Mouse (Mus musculus): ENCODE measurements around the gene Zfp292. TPM values are rescaled to one million over a fixed set of nuclear protein-coding genes. Genes with fewer than 3 reads are reported as not detected.
"Not testable (repeated sequence)": the region's sequence is repeated elsewhere in the genome, so short reads cannot be mapped to it uniquely, and the experiment has no call there.

Zfp292 gene
- 23.1 and 24.8 TPM in 2 replicates for polyA plus RNA-seq (2015; fragmentation: Nextera tagmentation; extraction: Ambion mirVana)

DNA sequence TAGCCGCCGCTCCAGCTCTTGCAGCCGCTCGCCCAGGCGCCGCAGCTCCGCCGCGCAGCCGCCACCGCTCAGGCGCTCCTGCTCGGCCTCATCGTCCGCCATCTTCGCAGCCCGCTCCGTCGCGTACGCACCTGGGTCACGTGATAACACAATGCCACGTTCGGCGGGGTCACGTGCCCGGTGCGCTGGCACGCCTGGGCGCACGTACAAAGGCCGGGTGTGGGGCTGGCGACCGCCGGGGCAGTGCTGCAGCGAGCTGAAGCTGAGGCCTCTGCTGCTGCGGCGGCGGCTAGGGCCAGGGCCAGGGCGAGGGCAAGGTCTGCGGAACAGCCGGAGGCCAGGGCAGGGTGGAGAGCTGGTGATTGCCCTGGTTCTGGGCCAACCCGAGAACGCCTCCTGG, at the start of gene Zfp292:
Gene Zfp292 (minus strand): TSS at position 143 of the 400 bp plus-strand sequence.
- Histone ChIP-seq H3K4me3 (peak within 1 kb of the TSS; percentile 74), H3K9me3 (no peaks in the 10 kb centered on the region), H3K36me3 (0 out of 2 replicates have a peak, but pooled peaks cover 4% of the 10 kb centered on the region), H3K27ac (replicated peaks) (peak within 1 kb of the TSS; percentile 98), H3K4me1 (replicated peaks) (peaks cover 39% of the 10 kb centered on the region), H3K4me2 (peak within 1 kb of the TSS; percentile 81), H3K27me3 (no peaks in the 10 kb centered on the region), H3K9ac (peak within 1 kb of the TSS; percentile 92)
- peak; percentile 94 for ATAC-seq (ENCODE audit: low FRiP score, low read depth)
- under 1% methylated on average over 34 of the region's 44 CpGs for WGBS

DNA sequence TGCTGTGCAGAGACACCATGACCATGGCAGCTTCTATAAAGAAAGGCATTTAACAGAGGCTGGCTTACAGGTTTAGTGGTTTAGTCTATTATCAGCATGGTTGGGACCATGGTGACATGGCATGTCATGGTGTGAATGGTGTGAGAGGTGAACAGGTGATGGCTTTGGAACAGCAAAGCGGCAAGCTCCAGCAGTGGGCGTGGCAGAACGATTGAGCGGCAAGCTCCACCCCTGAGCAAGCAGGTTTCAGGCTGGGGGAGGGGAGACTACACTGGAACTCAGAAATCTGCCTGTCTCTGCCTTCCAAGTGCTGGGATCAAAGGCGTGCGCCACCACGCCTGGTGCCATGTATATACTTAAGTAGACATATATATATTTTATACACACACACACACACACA, 45.6 kb upstream of the Zfp292 start:
- H3K4me3 ChIP-seq; ATAC-seq (ENCODE audit: low FRiP score, low read depth); H3K27me3 ChIP-seq; H3K27ac ChIP-seq (replicated peaks); H3K9ac ChIP-seq; H3K4me2 ChIP-seq; H3K9me3 ChIP-seq; H3K4me1 ChIP-seq (replicated peaks); H3K36me3 ChIP-seq: not testable (repeated sequence)
- 78% methylated on average over 7 of the region's 7 CpGs for WGBS

DNA sequence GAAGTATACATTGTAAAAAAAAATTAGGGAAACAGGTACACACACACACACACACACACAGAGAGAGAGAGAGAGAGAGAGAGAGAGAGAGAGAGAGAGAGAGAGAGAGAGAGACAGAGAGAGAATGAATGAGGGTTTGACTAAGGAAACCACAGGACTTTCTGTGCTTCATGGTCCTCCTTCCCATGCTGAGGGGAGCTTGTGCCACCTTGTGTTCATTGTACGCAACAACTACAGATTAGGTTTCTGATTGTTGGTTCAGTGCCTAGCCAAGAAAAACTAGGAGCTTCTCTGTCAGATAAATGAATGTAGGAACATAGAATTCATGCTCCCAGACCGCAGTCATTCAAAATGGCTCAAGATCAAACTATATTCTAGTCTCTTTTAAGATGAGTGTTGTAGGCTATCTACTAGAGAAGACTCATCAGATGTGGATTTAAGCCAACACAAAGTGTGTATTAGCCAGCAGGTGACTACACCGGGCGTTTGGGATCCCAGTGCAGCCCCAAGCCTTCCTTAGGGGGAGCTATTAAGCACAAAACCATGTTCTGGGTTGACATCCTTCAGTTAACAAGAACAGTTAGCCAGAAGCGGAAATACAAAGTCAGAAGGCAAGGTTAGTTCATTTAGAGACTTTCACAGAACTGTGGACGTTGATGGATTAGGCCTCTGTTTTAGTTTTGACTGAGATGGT, 39.6 kb upstream of the Zfp292 start:
- 64% methylated on average over 6 of the region's 6 CpGs for WGBS
- H3K4me2 ChIP-seq, result no peak overlapping the region
- ATAC-seq (ENCODE audit: low FRiP score, low read depth), result peak; percentile 66; the same call in 1 of the 2 replicates
- H3K9me3 ChIP-seq, result no peaks in the 10 kb centered on the region
- no peak overlapping the region for H3K27ac ChIP-seq (replicated peaks)
- no peak overlapping the region for H3K4me3 ChIP-seq
- no peaks in the 10 kb centered on the region for H3K4me1 ChIP-seq (replicated peaks)
- no peak overlapping the region for H3K9ac ChIP-seq
- no peaks in the 10 kb centered on the region for H3K36me3 ChIP-seq
- no peaks in the 10 kb centered on the region for H3K27me3 ChIP-seq

DNA sequence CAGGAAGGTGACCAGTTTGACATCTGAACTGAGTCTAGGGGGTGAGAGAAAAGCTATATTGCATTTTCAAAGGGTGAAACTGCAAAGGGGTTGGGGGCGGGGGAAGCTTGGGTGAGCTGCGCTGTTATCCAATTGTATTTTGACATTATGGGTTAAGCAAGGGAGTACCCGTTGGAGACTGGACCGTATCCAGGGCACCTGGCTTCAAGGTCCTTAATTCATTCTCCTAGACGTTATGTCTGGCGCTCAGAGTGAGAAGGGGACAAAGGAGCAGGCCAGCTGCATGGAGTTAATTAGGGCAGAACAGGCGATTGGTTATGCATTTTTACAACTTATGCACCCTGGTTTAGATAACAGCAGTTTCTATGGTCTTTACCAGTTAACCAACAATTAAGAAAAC, 34.6 kb upstream of the Zfp292 start:
- 48% methylated on average over 7 of the region's 7 CpGs for whole genome bisulfite sequencing
- Histone ChIP-seq H3K27me3 (no peaks in the 10 kb centered on the region), H3K4me3 (no peak overlapping the region), H3K4me1 (replicated peaks) (no peaks in the 10 kb centered on the region), H3K9ac (no peak overlapping the region), H3K27ac (replicated peaks) (no peak overlapping the region), H3K9me3 (no peaks in the 10 kb centered on the region), H3K36me3 (no peaks in the 10 kb centered on the region), H3K4me2 (no peak overlapping the region)
- no peak for ATAC-seq (ENCODE audit: low FRiP score, low read depth)

- Histone ChIP-seq H3K4me3 (no peak overlapping the region), H3K9ac (no peak overlapping the region), H3K9me3 (no peaks in the 10 kb centered on the region), H3K27ac (replicated peaks) (no peak overlapping the region), H3K4me2 (no peak overlapping the region), H3K4me1 (replicated peaks) (no peaks in the 10 kb centered on the region), H3K27me3 (no peaks in the 10 kb centered on the region), H3K36me3 (no peaks in the 10 kb centered on the region)
- 87% methylated on average over 3 of the region's 3 CpGs for WGBS
- ATAC-seq (ENCODE audit: low FRiP score, low read depth), result no peak
Observed at GRCm38 (mm10) chr4:34912171-34912570, 29.4 kb upstream of the Zfp292 start.

- Histone ChIP-seq H3K36me3 (no peaks in the 10 kb centered on the region), H3K4me1 (replicated peaks) (no peaks in the 10 kb centered on the region), H3K27me3 (no peaks in the 10 kb centered on the region), H3K4me2 (no peak overlapping the region), H3K9ac (no peak overlapping the region), H3K27ac (replicated peaks) (no peak overlapping the region), H3K9me3 (no peaks in the 10 kb centered on the region), H3K4me3 (no peak overlapping the region)
- ATAC-seq (ENCODE audit: low FRiP score, low read depth), result no peak
- 74% methylated on average over 3 of the region's 3 CpGs for WGBS
Observed at GRCm38 (mm10) chr4:34911401-34911800, 28.6 kb upstream of the Zfp292 start.

DNA sequence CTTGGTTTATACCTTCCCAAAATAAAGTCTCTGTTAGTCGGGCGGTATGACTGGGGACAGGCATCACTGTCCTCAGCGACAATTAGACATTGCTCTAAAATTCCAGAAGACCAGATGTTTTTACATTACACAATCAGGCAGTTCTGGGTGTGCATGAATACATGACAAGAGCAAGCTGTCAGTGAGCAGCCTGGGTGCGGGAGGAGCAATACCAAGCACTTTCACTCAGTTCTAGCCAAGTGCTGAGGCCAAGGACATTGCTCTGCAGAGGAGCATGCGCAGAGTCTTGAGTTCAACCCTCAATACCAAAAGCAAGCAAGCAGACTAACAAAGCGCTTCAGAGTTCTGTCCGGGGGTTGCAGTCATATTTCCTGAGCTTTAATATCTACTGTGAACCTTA, 25.4 kb upstream of the Zfp292 start:
- WGBS, result 92% methylated on average over 7 of the region's 7 CpGs

GRCm38 (mm10) chr4:34907026-34907425, 24.3 kb upstream of the Zfp292 start:
- H3K27me3 ChIP-seq, result no peaks in the 10 kb centered on the region
- no peak overlapping the region for H3K27ac ChIP-seq (replicated peaks)
- H3K4me3 ChIP-seq, result no peak overlapping the region
- H3K4me2 ChIP-seq, result no peak overlapping the region
- no peak overlapping the region for H3K9ac ChIP-seq
- no peaks in the 10 kb centered on the region for H3K4me1 ChIP-seq (replicated peaks)
- H3K9me3 ChIP-seq, result no peaks in the 10 kb centered on the region
- WGBS, result 52% methylated on average over 14 of the region's 14 CpGs
- ATAC-seq (ENCODE audit: low FRiP score, low read depth), result no peak
- no peaks in the 10 kb centered on the region for H3K36me3 ChIP-seq

More for the DNA sequence above, 25.4 kb upstream of the Zfp292 start:
- ATAC-seq (ENCODE audit: low FRiP score, low read depth), result no peak
- H3K36me3 ChIP-seq, result no peaks in the 10 kb centered on the region
- H3K4me3 ChIP-seq, result no peak overlapping the region
- no peak overlapping the region for H3K4me2 ChIP-seq
- H3K27me3 ChIP-seq, result no peaks in the 10 kb centered on the region
- H3K27ac ChIP-seq (replicated peaks), result no peak overlapping the region
- no peaks in the 10 kb centered on the region for H3K9me3 ChIP-seq
- H3K4me1 ChIP-seq (replicated peaks), result no peaks in the 10 kb centered on the region
- no peak overlapping the region for H3K9ac ChIP-seq

- Histone ChIP-seq H3K9me3 (no peaks in the 10 kb centered on the region), H3K36me3 (no peaks in the 10 kb centered on the region), H3K27ac (replicated peaks) (no peak overlapping the region), H3K27me3 (no peaks in the 10 kb centered on the region), H3K4me2 (no peak overlapping the region), H3K9ac (no peak overlapping the region), H3K4me3 (no peak overlapping the region), H3K4me1 (replicated peaks) (no peaks in the 10 kb centered on the region)
- no peak for ATAC-seq (ENCODE audit: low FRiP score, low read depth)
- 77% methylated on average over 4 of the region's 4 CpGs for WGBS
Observed at GRCm38 (mm10) chr4:34906151-34906550, 23.4 kb upstream of the Zfp292 start.

DNA sequence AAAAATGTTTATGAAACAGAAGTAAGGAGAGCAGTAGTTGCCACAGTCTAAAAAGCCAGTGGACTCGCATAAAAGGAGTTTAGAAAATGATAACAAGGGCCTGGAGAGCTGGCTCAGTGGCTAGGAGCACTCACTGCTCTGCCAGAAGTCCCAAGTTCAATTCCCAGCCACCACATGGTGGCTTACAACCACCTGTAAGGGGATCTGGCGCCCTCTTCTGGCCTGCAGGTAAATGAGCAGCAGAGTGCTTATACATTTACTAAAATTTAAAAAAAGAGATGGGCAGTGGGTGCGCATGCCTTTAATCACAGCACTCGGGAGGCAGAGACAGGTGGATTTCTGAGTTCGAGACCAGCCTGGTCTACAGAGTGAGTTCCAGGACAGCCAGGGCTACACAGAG, 22.6 kb upstream of the Zfp292 start:
- H3K36me3 ChIP-seq, result no peaks in the 10 kb centered on the region
- H3K9ac ChIP-seq, result no peak overlapping the region
- no peaks in the 10 kb centered on the region for H3K4me1 ChIP-seq (replicated peaks)
- H3K27ac ChIP-seq (replicated peaks), result no peak overlapping the region
- H3K4me2 ChIP-seq, result no peak overlapping the region
- 65% methylated on average over 5 of the region's 5 CpGs for WGBS
- no peak overlapping the region for H3K4me3 ChIP-seq
- H3K9me3 ChIP-seq, result no peaks in the 10 kb centered on the region
- no peaks in the 10 kb centered on the region for H3K27me3 ChIP-seq
- ATAC-seq (ENCODE audit: low FRiP score, low read depth), result no peak

DNA sequence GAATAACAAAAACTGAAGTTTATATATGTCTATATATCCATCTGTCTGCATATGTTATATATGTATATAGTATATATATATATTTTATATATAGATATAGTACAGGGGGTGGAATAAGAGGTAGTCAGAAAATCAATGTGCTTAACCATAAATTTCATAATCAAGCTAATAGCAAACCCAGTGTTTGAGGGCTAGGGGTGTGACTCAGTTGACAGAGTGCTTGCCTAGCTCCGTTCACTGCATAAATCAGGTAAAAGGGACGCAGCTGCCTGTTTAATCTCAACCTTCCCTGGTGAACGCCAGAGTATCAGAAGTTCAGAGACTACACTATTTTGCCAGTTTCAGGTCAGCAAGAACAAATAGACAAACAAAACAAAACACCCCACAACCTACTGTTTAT, 18.8 kb upstream of the Zfp292 start:
- not testable (repeated sequence) for H3K27ac ChIP-seq (replicated peaks)
- 77% methylated on average over 3 of the region's 3 CpGs for WGBS

GRCm38 (mm10) chr4:34901166-34901565, 18.4 kb upstream of the Zfp292 start:
- no peak for ATAC-seq (ENCODE audit: low FRiP score, low read depth)
- Histone ChIP-seq H3K4me2 (no peak overlapping the region), H3K4me1 (replicated peaks) (no peaks in the 10 kb centered on the region; the same call in 1 of the 2 replicates), H3K9me3 (no peaks in the 10 kb centered on the region), H3K27me3 (no peaks in the 10 kb centered on the region), H3K36me3 (no peaks in the 10 kb centered on the region), H3K9ac (no peak overlapping the region), H3K4me3 (no peak overlapping the region), H3K27ac (replicated peaks) (no peak overlapping the region)
- WGBS, result 79% methylated on average over 4 of the region's 4 CpGs

More for the DNA sequence above, 18.8 kb upstream of the Zfp292 start:
- ATAC-seq (ENCODE audit: low FRiP score, low read depth); H3K27me3 ChIP-seq; H3K36me3 ChIP-seq; H3K9me3 ChIP-seq; H3K9ac ChIP-seq; H3K4me3 ChIP-seq; H3K4me1 ChIP-seq (replicated peaks); H3K4me2 ChIP-seq: not testable (repeated sequence)

GRCm38 (mm10) chr4:34900155-34900554, 17.4 kb upstream of the Zfp292 start:
- Histone ChIP-seq H3K4me3 (no peak overlapping the region), H3K9me3 (no peaks in the 10 kb centered on the region), H3K36me3 (no peaks in the 10 kb centered on the region), H3K27me3 (no peaks in the 10 kb centered on the region), H3K4me1 (replicated peaks) (no peaks in the 10 kb centered on the region; the same call in 1 of the 2 replicates), H3K27ac (replicated peaks) (no peak overlapping the region), H3K9ac (no peak overlapping the region), H3K4me2 (no peak overlapping the region)
- no peak for ATAC-seq (ENCODE audit: low FRiP score, low read depth)
- WGBS, result 48% methylated on average over 9 of the region's 9 CpGs
